Mouse (Mus musculus): ENCODE measurements around the gene Ftl1.

GRCm38 (mm10) chr7:45487861-45488292, 28.2 kb upstream of the Ftl1 start:
- TF ChIP-seq CTCF (IDR thresholded peaks at IDR 0.05; ENCODE audit: borderline replicate concordance, insufficient read depth, low read depth, low read length) (no peak), POLR2A (IDR thresholded peaks at IDR 0.05; ENCODE audit: borderline replicate concordance, insufficient read depth, low read length) (no peak)
